Mouse (Mus musculus): ENCODE results near the gene Cdc37l1. TPM values are rescaled to one million over a fixed set of nuclear protein-coding genes. Genes with fewer than 3 reads are reported as not detected.
A peak's percentile ranks its signal among the peaks of the same experiment; 100 is the strongest.

The Cdc37l1 gene
- polyA plus RNA-seq, 1 experiment from 2014 or later = 37.2 TPM

GRCm38 (mm10) chr19:29054594-29054993 lies 64.4 kb downstream of the Cdc37l1 start:
- Histone ChIP-seq H3K36me3 (replicated peaks) (no peaks in the 10 kb centered on the region), H3K27me3 (ENCODE audit: poor library complexity, severe bottlenecking) (no peaks in the 10 kb centered on the region), H3K4me3 (no peak overlapping the region), H3K27ac (no peak overlapping the region), H3K9me3 (0 out of 2 replicates have a peak, but pooled peaks cover 4% of the 10 kb centered on the region), H3K4me1 (no peaks in the 10 kb centered on the region)
- WGBS = 84% methylated on average over 6 of the region's 6 CpGs
- no peak for DNase-seq (ENCODE audit: extremely low spot score, low spot score)

- H3K4me1 ChIP-seq = peaks cover 6% of the 10 kb centered on the region
- no peaks in the 10 kb centered on the region for H3K27me3 ChIP-seq (ENCODE audit: poor library complexity, severe bottlenecking)
- no peak overlapping the region for H3K27ac ChIP-seq
- no peak overlapping the region for H3K4me3 ChIP-seq
- 0 out of 2 replicates have a peak, but pooled peaks cover 4% of the 10 kb centered on the region for H3K9me3 ChIP-seq
- no peaks in the 10 kb centered on the region for H3K36me3 ChIP-seq (replicated peaks)
- DNase-seq (ENCODE audit: extremely low spot score, low spot score) = no peak
- 77% methylated on average over 4 of the region's 4 CpGs for WGBS
These were observed 65.3 kb downstream of the Cdc37l1 start for GRCm38 (mm10) chr19:29055469-29055868.

- WGBS = 94% methylated on average over 5 of the region's 5 CpGs
- H3K4me3 ChIP-seq = no peak overlapping the region
- no peak for DNase-seq (ENCODE audit: extremely low spot score, low spot score)
These were observed 68.6 kb downstream of the Cdc37l1 start for GRCm38 (mm10) chr19:29058741-29059140.

GRCm38 (mm10) chr19:29059688-29060087 lies 69.5 kb downstream of the Cdc37l1 start:
- WGBS = 89% methylated on average over 2 of the region's 2 CpGs
- Histone ChIP-seq H3K36me3 (replicated peaks) (no peaks in the 10 kb centered on the region), H3K4me1 (peaks cover 26% of the 10 kb centered on the region), H3K27me3 (ENCODE audit: poor library complexity, severe bottlenecking) (no peaks in the 10 kb centered on the region), H3K27ac (no peak overlapping the region), H3K9me3 (no peaks in the 10 kb centered on the region), H3K4me3 (no peak overlapping the region)
- DNase-seq (ENCODE audit: extremely low spot score, low spot score) = no peak

More at GRCm38 (mm10) chr19:29058741-29059140, 68.6 kb downstream of the Cdc37l1 start:
- Histone ChIP-seq H3K4me1 (peaks cover 16% of the 10 kb centered on the region), H3K27me3 (ENCODE audit: poor library complexity, severe bottlenecking) (no peaks in the 10 kb centered on the region), H3K36me3 (replicated peaks) (no peaks in the 10 kb centered on the region), H3K9me3 (no peaks in the 10 kb centered on the region), H3K27ac (no peak overlapping the region)

- peak; percentile 31 for DNase-seq (ENCODE audit: extremely low spot score, low spot score)
- H3K27me3 ChIP-seq (ENCODE audit: poor library complexity, severe bottlenecking) = no peaks in the 10 kb centered on the region
- H3K9me3 ChIP-seq = no peaks in the 10 kb centered on the region
- peaks cover 26% of the 10 kb centered on the region for H3K4me1 ChIP-seq
- no peaks in the 10 kb centered on the region for H3K36me3 ChIP-seq (replicated peaks)
- 12% methylated on average over 6 of the region's 6 CpGs for WGBS
- H3K4me3 ChIP-seq = no peak overlapping the region
- peak overlapping the region; percentile 51 for H3K27ac ChIP-seq
These were observed 70.1 kb downstream of the Cdc37l1 start for GRCm38 (mm10) chr19:29060299-29060698.

GRCm38 (mm10) chr19:29063009-29063408 lies 72.9 kb downstream of the Cdc37l1 start:
- H3K27me3 ChIP-seq (ENCODE audit: poor library complexity, severe bottlenecking) = no peaks in the 10 kb centered on the region
- H3K27ac ChIP-seq = no peak overlapping the region
- H3K4me1 ChIP-seq = peaks cover 36% of the 10 kb centered on the region
- WGBS = 84% methylated on average over 5 of the region's 5 CpGs
- H3K9me3 ChIP-seq = no peaks in the 10 kb centered on the region
- no peaks in the 10 kb centered on the region for H3K36me3 ChIP-seq (replicated peaks)
- no peak overlapping the region for H3K4me3 ChIP-seq
- DNase-seq (ENCODE audit: extremely low spot score, low spot score) = no peak

GRCm38 (mm10) chr19:29063577-29064363 lies 73.6 kb downstream of the Cdc37l1 start:
- peak; percentile 89 for DNase-seq (ENCODE audit: extremely low spot score, low spot score)
- Histone ChIP-seq H3K4me3 (peak overlapping the region; percentile 23; the same call in 1 of the 2 replicates), H3K36me3 (replicated peaks) (no peaks in the 10 kb centered on the region), H3K27ac (peak overlapping the region; percentile 70), H3K9me3 (no peaks in the 10 kb centered on the region), H3K4me1 (peaks cover 36% of the 10 kb centered on the region), H3K27me3 (ENCODE audit: poor library complexity, severe bottlenecking) (no peaks in the 10 kb centered on the region)
- WGBS = 20% methylated on average over 18 of the region's 18 CpGs

GRCm38 (mm10) chr19:29064451-29065102 lies 74.4 kb downstream of the Cdc37l1 start:
- no peak for DNase-seq (ENCODE audit: extremely low spot score, low spot score)
- H3K4me3 ChIP-seq = no peak overlapping the region
- H3K36me3 ChIP-seq (replicated peaks) = no peaks in the 10 kb centered on the region
- no peaks in the 10 kb centered on the region for H3K27me3 ChIP-seq (ENCODE audit: poor library complexity, severe bottlenecking)
- 71% methylated on average over 9 of the region's 9 CpGs for WGBS
- no peaks in the 10 kb centered on the region for H3K9me3 ChIP-seq
- peaks cover 38% of the 10 kb centered on the region for H3K4me1 ChIP-seq
- H3K27ac ChIP-seq = peak overlapping the region; percentile 70

- WGBS = 15% methylated on average over 11 of the region's 11 CpGs
- H3K27ac ChIP-seq = peak overlapping the region; percentile 67
These were observed 76.9 kb downstream of the Cdc37l1 start for GRCm38 (mm10) chr19:29066981-29067471.

GRCm38 (mm10) chr19:29069195-29069594 lies 79.0 kb downstream of the Cdc37l1 start:
- Histone ChIP-seq H3K4me3 (no peak overlapping the region), H3K27me3 (ENCODE audit: poor library complexity, severe bottlenecking) (no peaks in the 10 kb centered on the region), H3K27ac (no peak overlapping the region), H3K4me1 (peaks cover 19% of the 10 kb centered on the region), H3K9me3 (no peaks in the 10 kb centered on the region), H3K36me3 (replicated peaks) (no peaks in the 10 kb centered on the region)
- no peak for DNase-seq (ENCODE audit: extremely low spot score, low spot score)
- WGBS = 86% methylated on average over 5 of the region's 5 CpGs

More at GRCm38 (mm10) chr19:29066981-29067471, 76.9 kb downstream of the Cdc37l1 start:
- peak overlapping the region; percentile 36 for H3K4me3 ChIP-seq
- no peaks in the 10 kb centered on the region for H3K36me3 ChIP-seq (replicated peaks)
- H3K4me1 ChIP-seq = peaks cover 27% of the 10 kb centered on the region
- DNase-seq (ENCODE audit: extremely low spot score, low spot score) = peak; percentile 50
- H3K27me3 ChIP-seq (ENCODE audit: poor library complexity, severe bottlenecking) = no peaks in the 10 kb centered on the region
- no peaks in the 10 kb centered on the region for H3K9me3 ChIP-seq

- Histone ChIP-seq H3K36me3 (replicated peaks) (no peaks in the 10 kb centered on the region), H3K27me3 (ENCODE audit: poor library complexity, severe bottlenecking) (no peaks in the 10 kb centered on the region), H3K9me3 (no peaks in the 10 kb centered on the region), H3K27ac (no peak overlapping the region), H3K4me1 (no peaks in the 10 kb centered on the region; the same call in 1 of the 2 replicates), H3K4me3 (no peak overlapping the region)
- WGBS = 86% methylated on average over 6 of the region's 6 CpGs
- DNase-seq (ENCODE audit: extremely low spot score, low spot score) = no peak
These were observed 84.7 kb downstream of the Cdc37l1 start for GRCm38 (mm10) chr19:29074802-29075201.
